Mouse (Mus musculus): ENCODE measurements around the gene Lrrc57.
A peak's percentile ranks its signal among the peaks of the same experiment; 100 is the strongest.

DNA sequence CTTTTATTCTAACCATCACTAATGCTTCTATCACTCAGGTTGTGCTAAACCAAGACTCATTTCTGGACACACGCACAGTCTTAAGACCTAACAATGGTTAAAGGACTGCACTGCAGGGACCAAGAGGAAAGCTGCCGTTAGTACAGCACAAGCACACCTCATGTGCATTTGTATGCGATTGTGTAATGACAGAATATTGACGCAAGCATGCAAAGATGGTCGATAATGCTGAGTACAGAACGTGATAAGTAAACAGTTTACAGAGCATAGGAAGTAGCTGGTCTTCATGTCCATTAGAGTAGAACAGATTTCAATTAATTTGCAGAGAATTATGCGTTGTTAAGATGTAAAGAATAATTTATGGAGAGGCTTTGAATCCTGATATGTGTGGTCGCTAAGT lies 31.5 kb upstream of the Lrrc57 start:
- peak; percentile 59; the same call in 1 of the 2 replicates for TF ChIP-seq EP300 (IDR thresholded peaks at IDR 0.05; ENCODE audit: low read depth)
- TF ChIP-seq CTCF (IDR thresholded peaks at IDR 0.05; ENCODE audit: low read depth) = no peak
